Mouse (Mus musculus) intestine, embryonic 14.5 days (tissue): ENCODE measurements around the gene Emp2. TPM values are rescaled to one million over a fixed set of nuclear protein-coding genes. Genes with fewer than 3 reads are reported as not detected.

Experiments used
- ATAC-seq: fragments of 200-750 bp; cut with Nextera tagmentation; replicated peaks from 2 replicates; pipeline ENCODE4 v1.8.0; 2017; ENCODE audit warnings: low read depth, moderate number of reproducible peaks, moderate TSS enrichment, moderate library complexity; ENCODE audit not compliant: low FRiP score, low TSS enrichment
- DNase-seq: peaks from one replicate; pipeline ENCODE4 v3.0.0-alpha.2; 2018; ENCODE audit warnings: low spot score
- H3K27ac ChIP-seq: fragments of 300-500 bp; sonication (generic); 2 replicates; pipeline ENCODE4 v1.5.1; 2014; ENCODE audit warnings: low read depth, mild to moderate bottlenecking, control low read depth
- H3K27me3 ChIP-seq: fragments of 300-500 bp; sonication (generic); replicated peaks from 2 replicates; pipeline ENCODE4 v1.6.1; 2014; ENCODE audit warnings: low read length, control low read depth; ENCODE audit not compliant: control insufficient read depth, insufficient read depth
- H3K36me3 ChIP-seq: fragments of 300-500 bp; sonication (generic); 2 replicates; pipeline ENCODE4 v1.6.1; 2014; ENCODE audit warnings: low read length, control low read depth; ENCODE audit not compliant: control insufficient read depth, insufficient read depth
- H3K4me1 ChIP-seq: fragments of 300-500 bp; sonication (generic); replicated peaks from 2 replicates; pipeline ENCODE4 v1.6.1; 2014; ENCODE audit warnings: low read length, control low read depth, mixed read lengths; ENCODE audit not compliant: control insufficient read depth, insufficient read depth
- H3K4me2 ChIP-seq: fragments of 300-500 bp; sonication (generic); 2 replicates; pipeline ENCODE4 v1.6.1; 2014; ENCODE audit warnings: low read length
- H3K4me3 ChIP-seq: fragments of 300-500 bp; sonication (generic); 2 replicates; pipeline ENCODE4 v1.5.1; 2014; ENCODE audit warnings: low read depth, low read length, control low read depth, mixed read lengths
- H3K9ac ChIP-seq: fragments of 300-500 bp; sonication (generic); 2 replicates; pipeline ENCODE4 v1.6.1; 2014; ENCODE audit warnings: mild to moderate bottlenecking, low read length
- H3K9me3 ChIP-seq: fragments of 300-500 bp; sonication (generic); 2 replicates; pipeline ENCODE4 v1.6.1; 2016; ENCODE audit warnings: low read length, control low read depth; ENCODE audit not compliant: control insufficient read depth
- WGBS: fragments of 180-500 bp; shearing (Covaris S2); extraction: QIAGEN DNeasy Blood & Tissue Kit; methylation state at CpG from one replicate; pipeline ENCODE4 v1.1.7; 2014; 5-methylcytosine and 5-hydroxymethylcytosine counted together
- polyA plus RNA-seq: library from polyadenylated mRNA; unstranded; fragments of >200 nt; fragmentation: Nextera tagmentation; extraction: Ambion mirVana; gene quantifications from 2 replicates; pipeline ENCODE4 v1.2.1, GENCODE M21; 2014

The Emp2 gene
- polyA plus RNA-seq, 1 experiment from 2014 or later, result 21.4 TPM

DNA sequence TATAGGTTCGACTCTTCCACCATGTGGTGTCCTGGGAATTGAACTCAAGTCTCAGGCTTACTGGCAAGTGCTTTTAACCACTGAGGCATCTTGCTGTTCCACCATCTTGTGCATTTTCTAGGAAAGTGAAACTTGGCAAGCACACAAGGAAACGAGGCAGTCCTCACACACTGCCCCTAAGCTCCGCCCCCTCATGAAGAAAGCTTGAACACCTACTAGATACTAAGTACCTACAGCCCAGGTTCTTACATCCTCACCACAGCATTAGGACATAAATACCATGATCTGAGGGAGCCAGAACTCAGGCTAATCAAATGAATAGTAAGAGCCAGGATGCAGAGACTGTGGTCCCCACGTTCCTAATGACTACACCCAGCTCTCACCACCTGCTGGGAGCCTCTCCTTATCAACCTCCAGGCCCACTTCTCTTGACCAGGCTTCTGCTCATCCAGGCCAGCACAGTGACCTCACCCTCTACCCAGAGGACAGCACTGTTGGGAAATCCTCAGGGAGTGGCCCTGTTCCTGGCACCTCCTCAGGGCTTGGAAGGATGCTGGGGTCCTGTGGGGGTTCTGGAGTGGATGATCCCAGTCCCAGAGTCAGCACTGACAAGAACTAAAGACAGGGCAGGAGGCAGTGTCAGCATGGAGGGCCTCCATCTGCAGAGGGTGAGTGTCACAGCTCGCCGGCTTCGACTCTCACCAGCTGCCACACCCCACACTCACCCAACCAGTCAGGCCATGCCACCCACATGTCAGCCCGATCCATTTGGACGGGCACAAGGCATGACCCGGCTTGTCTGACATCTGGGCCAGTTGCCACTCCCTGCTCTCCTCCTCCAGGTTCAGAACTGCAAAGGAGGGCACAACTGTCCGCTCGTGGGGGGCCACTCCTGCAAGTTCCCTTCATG, 17.1 kb upstream of the Emp2 start:
- no peak for DNase-seq
- Histone ChIP-seq H3K27ac (no peak overlapping the region), H3K9me3 (no peaks in the 10 kb centered on the region), H3K9ac (no peak overlapping the region), H3K36me3 (no peaks in the 10 kb centered on the region), H3K27me3 (no peaks in the 10 kb centered on the region), H3K4me2 (no peak overlapping the region), H3K4me3 (no peak overlapping the region), H3K4me1 (0 out of 2 replicates have a peak, but pooled peaks cover 4% of the 10 kb centered on the region)
- WGBS, result 71% methylated on average over 12 of the region's 12 CpGs
- no peak for ATAC-seq

DNA sequence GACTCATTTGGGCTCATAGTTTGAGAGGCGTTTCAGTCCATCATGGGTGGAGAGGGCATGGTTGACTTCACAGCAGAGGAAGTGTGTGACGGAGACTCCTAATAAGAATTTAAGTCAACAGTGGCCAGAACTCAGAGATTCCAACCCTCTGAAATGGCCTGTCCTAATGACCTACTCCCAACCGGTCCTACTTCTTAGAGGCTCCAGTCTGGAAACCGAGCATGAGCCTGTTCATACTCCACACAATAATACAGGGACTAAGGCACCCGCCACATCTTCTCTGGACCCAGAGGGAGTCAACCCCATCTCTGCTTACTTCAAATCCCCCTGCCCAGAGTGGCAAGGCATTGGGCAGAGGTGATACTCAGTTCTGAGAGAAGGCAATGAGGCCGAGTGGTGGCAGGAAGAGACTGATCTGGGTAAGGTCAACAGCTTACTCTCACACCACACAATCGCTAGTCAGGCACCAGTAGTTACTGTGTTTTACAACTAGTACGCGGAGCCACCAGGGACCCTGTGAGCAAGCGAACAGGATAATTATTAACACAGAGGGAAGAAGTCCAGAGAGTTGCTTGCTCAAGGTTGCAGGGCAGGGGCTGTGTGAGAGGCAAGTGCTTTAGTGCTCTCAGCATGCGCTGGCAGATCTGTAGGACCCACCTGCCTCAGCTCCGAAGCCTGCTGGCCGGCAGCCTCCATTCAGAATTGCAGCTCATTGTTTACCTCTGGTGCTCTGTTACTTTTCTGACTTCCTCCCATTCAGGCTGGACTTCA, 14.0 kb upstream of the Emp2 start:
- no peaks in the 10 kb centered on the region for H3K36me3 ChIP-seq
- 42% methylated on average over 13 of the region's 13 CpGs for WGBS
- no peak overlapping the region for H3K4me2 ChIP-seq
- DNase-seq, result peak; percentile 60
- ATAC-seq, result peak; percentile 65
- H3K4me1 ChIP-seq, result 0 out of 2 replicates have a peak, but pooled peaks cover 4% of the 10 kb centered on the region
- H3K4me3 ChIP-seq, result no peak overlapping the region
- no peak overlapping the region for H3K9ac ChIP-seq
- H3K9me3 ChIP-seq, result no peaks in the 10 kb centered on the region
- H3K27ac ChIP-seq, result peak overlapping the region; percentile 54; the same call in 1 of the 2 replicates
- no peaks in the 10 kb centered on the region for H3K27me3 ChIP-seq

DNA sequence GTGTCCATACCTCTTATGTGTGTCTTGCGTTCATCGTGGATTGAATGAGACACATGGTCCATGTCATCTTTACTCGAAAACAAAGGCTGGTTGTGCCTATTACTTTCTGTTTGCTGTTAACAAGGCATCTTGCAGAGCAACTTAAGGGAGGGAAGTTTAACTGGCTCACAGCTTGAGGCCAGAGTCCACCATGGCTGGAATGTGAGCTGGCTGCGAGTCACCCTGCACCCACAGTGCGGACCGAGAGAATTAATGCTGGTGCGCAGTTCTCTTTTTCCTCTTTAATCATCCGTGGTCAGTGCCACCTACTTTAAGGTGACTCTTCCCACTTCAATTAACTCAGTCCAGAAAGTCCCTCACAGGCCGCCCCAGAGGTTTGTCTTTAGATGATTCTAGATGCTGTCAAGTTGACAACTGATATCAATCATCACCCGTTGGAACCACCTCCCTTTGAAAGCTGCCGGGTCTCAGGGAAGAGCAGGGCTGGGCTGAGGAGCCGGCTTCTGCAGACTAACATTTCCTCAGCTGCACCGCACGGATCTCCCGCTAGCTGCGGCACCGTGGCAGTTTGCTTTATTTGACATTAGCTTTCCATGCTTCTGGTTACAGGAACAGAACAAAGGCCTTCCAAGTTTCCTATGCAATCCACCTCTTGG, 6.3 kb upstream of the Emp2 start:
- WGBS, result 43% methylated on average over 17 of the region's 17 CpGs
- peak; percentile 47; the same call in 1 of the 2 replicates for ATAC-seq
- H3K4me2 ChIP-seq, result no peak overlapping the region

DNA sequence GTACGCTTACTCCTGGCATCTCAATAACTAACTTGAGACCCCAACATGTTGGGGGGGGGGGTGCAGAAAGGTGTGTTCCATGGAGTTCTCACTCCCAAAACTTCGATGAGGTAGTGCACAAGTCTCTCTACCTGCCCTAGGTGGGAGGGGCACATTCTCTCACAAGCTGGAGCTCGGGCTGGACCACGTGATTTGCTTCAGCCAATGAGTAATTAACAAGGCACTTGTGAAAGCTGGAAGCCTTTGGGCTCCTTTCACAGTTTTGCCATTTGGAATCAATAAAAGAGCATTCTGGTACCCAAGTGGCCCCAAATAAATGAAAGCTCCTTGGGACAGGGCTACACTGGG, 3.4 kb upstream of the Emp2 start:
- H3K9ac ChIP-seq, result no peak overlapping the region
- no peak overlapping the region for H3K4me2 ChIP-seq
- 66% methylated on average over 4 of the region's 4 CpGs for WGBS
- no peak for ATAC-seq
- no peak overlapping the region for H3K4me3 ChIP-seq
- H3K36me3 ChIP-seq, result no peaks in the 10 kb centered on the region
- no peak overlapping the region for H3K27ac ChIP-seq
- H3K9me3 ChIP-seq, result no peaks in the 10 kb centered on the region
- peaks cover 8% of the 10 kb centered on the region; the same call in 1 of the 2 replicates for H3K4me1 ChIP-seq
- peaks cover 3% of the 10 kb centered on the region; the same call in 1 of the 2 replicates for H3K27me3 ChIP-seq
- DNase-seq, result no peak

More for the DNA sequence above, 6.3 kb upstream of the Emp2 start:
- H3K27me3 ChIP-seq, result peaks cover 3% of the 10 kb centered on the region; the same call in 1 of the 2 replicates
- H3K36me3 ChIP-seq, result no peaks in the 10 kb centered on the region
- DNase-seq, result no peak
- H3K9me3 ChIP-seq, result no peaks in the 10 kb centered on the region
- no peak overlapping the region for H3K4me3 ChIP-seq
- H3K27ac ChIP-seq, result no peak overlapping the region
- H3K4me1 ChIP-seq, result no peaks in the 10 kb centered on the region
- H3K9ac ChIP-seq, result no peak overlapping the region

DNA sequence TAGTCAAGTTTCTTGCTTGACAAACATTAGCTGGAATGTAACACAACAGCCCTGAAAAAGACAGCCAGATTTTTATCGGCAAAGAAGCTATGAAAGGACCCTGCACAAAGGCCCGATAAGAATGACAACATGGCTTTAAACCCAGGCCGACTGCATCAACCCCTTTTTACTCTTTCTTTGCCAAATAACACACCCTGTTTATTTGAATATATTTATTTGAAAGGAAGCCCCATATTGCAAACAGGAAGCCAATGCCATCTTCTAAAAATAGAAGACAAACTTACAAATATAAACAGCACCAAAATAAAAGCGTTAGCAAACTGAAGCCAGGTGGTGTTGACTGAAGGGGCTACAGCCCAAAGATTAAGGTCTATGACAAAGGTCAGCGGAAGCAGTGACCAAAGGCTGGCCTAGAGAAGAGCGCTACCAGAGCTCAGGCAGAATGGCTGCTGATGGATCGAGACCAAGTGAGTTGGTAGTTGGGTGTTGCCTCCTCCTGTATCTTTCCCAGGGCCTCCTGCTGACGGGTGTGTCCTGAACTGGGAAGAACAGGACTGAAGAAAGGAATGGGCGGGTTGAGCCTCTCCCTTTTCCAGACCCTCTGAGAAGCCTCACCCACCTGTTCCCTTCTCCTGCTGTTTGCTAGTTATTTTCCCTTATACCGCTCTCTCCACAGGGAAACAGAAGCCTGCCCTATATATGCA, 2.9 kb upstream of the Emp2 start:
- Histone ChIP-seq H3K36me3 (no peaks in the 10 kb centered on the region), H3K4me3 (no peak overlapping the region), H3K9ac (no peak overlapping the region), H3K27ac (no peak overlapping the region), H3K9me3 (no peaks in the 10 kb centered on the region), H3K4me2 (no peak overlapping the region), H3K27me3 (peaks cover 3% of the 10 kb centered on the region; the same call in 1 of the 2 replicates), H3K4me1 (peaks cover 8% of the 10 kb centered on the region; the same call in 1 of the 2 replicates)
- no peak for DNase-seq
- 76% methylated on average over 10 of the region's 10 CpGs for WGBS
- no peak for ATAC-seq

DNA sequence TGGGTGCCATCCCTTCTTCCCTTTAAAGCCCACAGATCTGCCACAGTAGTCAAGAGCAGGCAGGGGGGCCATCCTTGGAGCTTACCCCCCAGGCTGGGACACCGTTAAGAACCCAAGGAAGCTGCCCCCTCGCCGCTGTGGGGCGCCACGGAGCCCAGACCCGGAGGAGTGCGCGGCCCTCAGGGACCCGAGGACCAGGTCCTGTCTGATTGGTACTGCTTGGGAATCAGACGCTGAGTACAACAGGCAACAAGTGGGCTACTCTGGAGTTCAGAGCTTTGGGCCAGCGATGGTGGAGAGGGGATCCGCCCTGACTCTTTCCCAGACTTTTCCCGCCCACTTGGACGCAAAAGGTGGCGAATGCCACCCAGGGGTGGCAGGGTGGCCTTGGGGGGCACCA, 542 bp downstream of the Emp2 start:
- Histone ChIP-seq H3K9ac (peak overlapping the region; percentile 49), H3K4me1 (peaks cover 8% of the 10 kb centered on the region; the same call in 1 of the 2 replicates), H3K9me3 (no peaks in the 10 kb centered on the region), H3K27ac (no peak overlapping the region), H3K36me3 (no peaks in the 10 kb centered on the region), H3K4me3 (peak overlapping the region; percentile 53), H3K27me3 (no peaks in the 10 kb centered on the region), H3K4me2 (peak overlapping the region; percentile 89)
- DNase-seq, result no peak
- ATAC-seq, result peak; percentile 22; the same call in 1 of the 2 replicates
- 8% methylated on average over 15 of the region's 15 CpGs for WGBS

DNA sequence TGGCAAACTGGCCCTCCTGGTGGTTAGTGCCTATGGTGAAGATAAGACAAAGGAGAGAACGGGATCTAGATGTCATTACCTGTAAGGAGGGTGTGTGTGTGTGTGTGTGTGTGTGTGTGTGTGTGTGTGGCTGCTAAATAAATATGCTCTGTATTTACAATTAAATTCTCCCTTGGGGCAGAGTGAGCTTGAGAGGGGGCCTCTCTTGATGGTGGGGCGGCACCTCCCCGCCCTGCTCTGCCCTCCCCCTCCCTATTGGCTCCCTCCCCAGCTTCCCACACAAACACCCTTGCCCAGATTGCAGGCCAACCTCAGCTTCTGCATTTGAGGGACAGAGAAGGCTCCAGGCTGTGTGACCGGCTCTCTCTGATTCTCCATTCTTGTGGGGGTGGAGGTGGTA, 1.8 kb downstream of the Emp2 start:
- no peak for ATAC-seq
- Histone ChIP-seq H3K4me1 (peaks cover 8% of the 10 kb centered on the region; the same call in 1 of the 2 replicates), H3K9ac (no peak overlapping the region), H3K4me3 (no peak overlapping the region), H3K27me3 (no peaks in the 10 kb centered on the region), H3K9me3 (no peaks in the 10 kb centered on the region), H3K36me3 (no peaks in the 10 kb centered on the region), H3K4me2 (no peak overlapping the region), H3K27ac (no peak overlapping the region)
- DNase-seq, result no peak
- WGBS, result 47% methylated on average over 4 of the region's 4 CpGs

DNA sequence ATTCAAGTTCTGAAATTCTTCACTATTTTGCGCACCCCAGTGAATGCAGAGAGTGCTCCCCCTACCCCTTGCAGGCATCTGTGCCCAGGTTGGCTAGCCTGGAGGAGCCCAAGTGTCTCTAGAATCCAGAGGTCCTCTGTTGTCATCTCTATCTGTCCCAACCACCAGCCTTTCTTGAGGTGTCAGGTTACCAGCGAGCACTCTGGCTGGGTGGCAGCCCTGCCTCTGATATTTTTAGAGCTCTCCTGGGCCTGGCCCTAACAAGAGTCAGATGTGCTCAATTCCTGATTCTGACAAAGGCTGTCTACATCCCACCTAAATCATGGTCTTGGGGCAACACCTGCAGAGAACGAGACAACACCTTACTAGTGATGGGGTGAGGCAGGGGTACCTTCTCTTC, 2.7 kb downstream of the Emp2 start:
- Histone ChIP-seq H3K27ac (no peak overlapping the region), H3K4me1 (peaks cover 8% of the 10 kb centered on the region; the same call in 1 of the 2 replicates), H3K4me2 (no peak overlapping the region), H3K9ac (no peak overlapping the region), H3K36me3 (no peaks in the 10 kb centered on the region), H3K9me3 (no peaks in the 10 kb centered on the region), H3K4me3 (no peak overlapping the region), H3K27me3 (no peaks in the 10 kb centered on the region)
- ATAC-seq (no peak), DNase-seq (no peak)
- 48% methylated on average over 3 of the region's 3 CpGs for WGBS
